Mouse (Mus musculus) lung, adult 2 months (tissue): ENCODE data around the gene Adamts2. TPM values are rescaled to one million over a fixed set of nuclear protein-coding genes. Genes with fewer than 3 reads are reported as not detected.

Experiments
- DNase-seq: peaks from one replicate; pipeline ENCODE4 v3.0.0; 2022
- H3K4me1 ChIP-seq: fragments of 200-500 bp; 2 replicates; pipeline ENCODE4 v1.6.1; 2011; ENCODE audit warnings: low read length; ENCODE audit not compliant: control insufficient read depth, insufficient read depth
- H3K4me3 ChIP-seq: fragments of 200-500 bp; replicated peaks from 2 replicates; pipeline ENCODE3; 2011; ENCODE audit warnings: low read depth, mild to moderate bottlenecking, control low read depth, low read length; ENCODE audit errors: extremely low read depth
- CTCF ChIP-seq: fragments of 200-500 bp; IDR thresholded peaks from 2 replicates; pipeline ENCODE4 v1.5.1; 2011; ENCODE audit warnings: mild to moderate bottlenecking, low read length, control low read depth; ENCODE audit not compliant: insufficient read depth
- POLR2A ChIP-seq: fragments of 200-500 bp; IDR thresholded peaks from 2 replicates; pipeline ENCODE4 v1.6.1; 2011; ENCODE audit warnings: low read depth, mild to moderate bottlenecking, control low read depth, low read length, borderline replicate concordance; ENCODE audit errors: extremely low read depth
- WGBS: fragments of 180-500 bp; shearing (Covaris S2); methylation state at CpG from one replicate; pipeline ENCODE4 v1.1.7; 2018; 5-methylcytosine and 5-hydroxymethylcytosine counted together
- polyA plus RNA-seq: library from polyadenylated mRNA; depleted of rRNA; stranded (reverse); fragments of >200 nt; gene quantifications from 2 replicates; pipeline ENCODE4 v1.2.3, GENCODE M21; 2012

Adamts2 gene
- polyA plus RNA-seq, 1 experiment: 27.4 TPM

DNA sequence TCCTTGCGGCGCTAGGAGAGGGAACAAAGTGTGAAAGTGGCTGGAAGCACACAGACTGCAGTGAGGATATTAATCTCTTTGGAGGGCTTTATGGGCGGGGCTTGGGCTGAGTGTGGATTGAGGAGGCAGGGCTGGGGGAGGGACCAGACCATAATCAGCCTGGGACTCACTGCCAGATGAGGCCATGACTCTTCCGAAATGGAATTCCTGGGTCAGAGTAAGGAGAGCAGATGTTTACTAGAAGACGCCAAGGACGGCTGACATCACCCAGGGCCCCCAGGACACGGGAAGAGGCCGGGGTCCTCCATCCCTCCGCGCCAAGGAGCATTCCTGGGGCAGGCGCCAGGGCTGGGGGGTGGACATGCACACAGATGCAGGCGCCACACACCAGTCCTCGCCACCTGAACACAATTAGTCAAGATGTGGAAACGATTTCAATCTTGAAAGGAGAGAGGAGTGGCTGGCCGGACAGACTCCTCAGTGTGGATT lies 20.4 kb downstream of the Adamts2 start:
- DNase-seq: no peak
- Histone ChIP-seq H3K4me3 (no peak overlapping the region), H3K4me1 (no peaks in the 10 kb centered on the region)
- 23% methylated on average over 15 of the region's 15 CpGs for WGBS
- TF ChIP-seq CTCF (no peak), POLR2A (no peak)

DNA sequence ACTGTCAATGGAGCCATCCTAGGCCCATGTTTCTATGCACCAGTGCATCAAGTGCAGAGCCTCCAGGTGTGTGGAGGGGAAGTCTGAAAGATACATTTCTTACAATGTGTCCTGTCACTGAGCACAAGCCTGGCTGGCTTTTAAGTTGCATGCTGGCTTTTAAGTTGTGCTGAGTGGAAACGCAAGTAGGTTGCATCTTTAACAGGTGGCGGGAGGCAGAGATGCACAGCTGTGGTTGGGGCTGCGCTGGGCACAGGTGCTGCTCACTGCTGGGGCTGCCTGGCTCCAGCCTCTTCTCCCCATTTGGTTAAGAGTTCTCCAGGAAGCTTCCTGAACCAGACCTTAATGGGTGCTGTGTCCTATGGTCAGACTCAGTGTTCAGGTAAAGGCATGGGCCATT lies 21.9 kb downstream of the Adamts2 start:
- WGBS: 85% methylated on average over 3 of the region's 3 CpGs
- no peak for TF ChIP-seq CTCF
- TF ChIP-seq POLR2A: no peak
- DNase-seq: no peak
- Histone ChIP-seq H3K4me3 (no peak overlapping the region), H3K4me1 (no peaks in the 10 kb centered on the region)

DNA sequence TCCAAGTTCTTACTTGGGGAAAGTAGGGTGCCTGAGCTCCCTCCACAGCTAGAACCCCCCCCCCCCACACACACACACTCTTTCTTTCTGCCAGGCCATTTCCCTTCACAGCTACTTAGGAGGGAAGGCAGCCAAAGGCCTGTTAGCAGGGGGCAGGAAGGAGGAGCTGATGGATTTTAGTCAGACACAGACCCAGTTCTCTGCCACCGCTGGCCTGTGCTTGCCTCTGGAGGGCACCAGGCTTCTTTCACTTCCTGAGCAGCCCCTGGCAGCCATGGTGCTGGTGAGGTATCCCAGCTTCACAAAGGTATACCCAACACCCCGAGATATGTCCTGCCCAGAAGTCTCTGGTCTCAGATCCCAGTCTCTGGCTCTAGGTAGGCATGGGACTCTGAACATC lies 22.4 kb downstream of the Adamts2 start:
- TF ChIP-seq CTCF (peak; percentile 12; the same call in 1 of the 2 replicates), POLR2A (no peak)
- no peak for DNase-seq
- H3K4me3 ChIP-seq: no peak overlapping the region
- 34% methylated on average over 2 of the region's 2 CpGs for WGBS
- H3K4me1 ChIP-seq: no peaks in the 10 kb centered on the region

DNA sequence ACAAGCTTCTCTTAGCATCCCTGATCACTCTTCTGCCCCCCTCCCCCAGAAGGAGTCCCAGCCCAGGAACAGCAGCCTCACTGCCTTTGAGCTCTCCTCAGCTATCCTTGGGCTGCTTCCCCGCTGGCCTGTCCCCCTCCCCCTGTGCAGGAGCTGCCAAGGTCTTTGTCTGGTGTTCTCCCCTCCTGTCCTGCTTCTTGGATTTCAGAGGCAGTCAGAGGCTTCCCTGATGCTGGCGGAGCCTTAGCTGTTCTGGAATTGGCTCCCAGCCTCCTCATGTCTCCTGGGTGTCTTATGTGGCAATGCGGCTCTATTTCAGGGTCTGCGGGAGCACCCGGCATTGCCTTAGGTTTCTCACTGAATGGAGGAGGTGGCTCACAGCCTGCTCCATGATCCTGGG lies 22.8 kb downstream of the Adamts2 start:
- Histone ChIP-seq H3K4me1 (no peaks in the 10 kb centered on the region), H3K4me3 (no peak overlapping the region)
- TF ChIP-seq POLR2A (no peak), CTCF (no peak)
- DNase-seq: no peak
- 64% methylated on average over 5 of the region's 5 CpGs for WGBS

DNA sequence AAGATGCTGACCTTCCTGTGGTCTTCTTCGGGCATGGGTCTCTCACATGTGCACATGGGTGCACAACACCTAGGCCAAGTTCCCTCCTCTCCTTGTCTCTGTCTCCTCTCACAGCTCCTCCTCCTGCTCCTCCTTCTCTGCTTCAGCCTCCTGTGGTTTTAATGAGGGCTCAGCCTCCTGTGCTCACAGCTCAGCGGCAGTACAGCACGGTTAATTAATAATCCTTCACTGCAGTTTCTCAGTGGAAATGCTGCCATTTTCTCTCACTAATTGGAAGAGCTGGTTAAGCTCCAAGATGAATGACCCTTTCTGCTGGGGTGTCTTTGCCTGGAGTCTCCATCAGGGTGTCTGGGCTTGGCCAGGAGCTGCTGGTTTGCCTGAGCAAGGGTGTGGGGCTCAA lies 27.0 kb downstream of the Adamts2 start:
- no peak overlapping the region for H3K4me3 ChIP-seq
- 46% methylated on average over 3 of the region's 3 CpGs for WGBS
- TF ChIP-seq CTCF (no peak), POLR2A (no peak)
- DNase-seq: no peak
- H3K4me1 ChIP-seq: no peaks in the 10 kb centered on the region

DNA sequence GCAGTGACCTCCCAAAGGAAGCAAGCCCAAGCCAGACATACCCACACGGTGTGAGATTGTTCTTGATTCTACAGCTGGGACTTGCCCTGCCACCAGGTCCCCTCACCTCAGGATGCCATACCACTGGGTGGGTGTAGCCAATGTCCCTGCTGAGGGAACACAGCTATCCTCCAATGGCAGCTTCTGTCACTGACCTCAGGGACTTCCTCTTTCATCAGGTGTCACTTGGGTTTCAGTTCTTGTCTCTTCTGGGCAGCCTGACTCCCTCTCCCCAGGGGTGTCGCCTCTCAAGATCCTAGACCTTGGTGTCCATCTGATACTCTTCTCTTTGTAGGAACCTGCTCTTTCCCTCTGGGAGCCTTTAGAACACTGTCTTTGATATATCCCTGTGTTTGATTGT lies 28.6 kb downstream of the Adamts2 start:
- TF ChIP-seq POLR2A (no peak), CTCF (no peak)
- WGBS: 65% methylated on average over 2 of the region's 2 CpGs
- no peak overlapping the region for H3K4me3 ChIP-seq
- no peak for DNase-seq
- H3K4me1 ChIP-seq: no peaks in the 10 kb centered on the region

DNA sequence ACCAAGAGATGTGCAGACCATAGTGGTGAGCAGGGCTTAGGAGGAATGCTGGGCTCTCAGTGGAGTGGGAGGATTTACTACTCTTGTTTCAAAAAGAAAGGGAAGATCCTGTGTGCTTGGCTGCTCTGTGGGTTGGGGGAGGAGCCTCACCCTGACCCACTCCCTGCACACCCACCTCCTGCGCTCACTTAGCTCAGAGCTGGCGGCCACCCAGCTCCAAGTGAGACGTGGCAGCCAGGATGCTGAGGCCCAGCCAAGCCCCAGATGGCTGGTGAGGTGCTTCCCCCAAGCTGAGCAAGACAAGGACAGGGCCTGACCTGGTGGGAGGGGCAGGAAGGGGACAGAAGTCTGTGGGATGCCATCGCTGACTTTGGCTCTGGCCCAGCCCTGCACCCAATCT lies 30.4 kb downstream of the Adamts2 start:
- Histone ChIP-seq H3K4me1 (no peaks in the 10 kb centered on the region), H3K4me3 (no peak overlapping the region)
- no peak for TF ChIP-seq CTCF
- TF ChIP-seq POLR2A: no peak
- DNase-seq: peak; percentile 23
- 11% methylated on average over 4 of the region's 4 CpGs for WGBS

DNA sequence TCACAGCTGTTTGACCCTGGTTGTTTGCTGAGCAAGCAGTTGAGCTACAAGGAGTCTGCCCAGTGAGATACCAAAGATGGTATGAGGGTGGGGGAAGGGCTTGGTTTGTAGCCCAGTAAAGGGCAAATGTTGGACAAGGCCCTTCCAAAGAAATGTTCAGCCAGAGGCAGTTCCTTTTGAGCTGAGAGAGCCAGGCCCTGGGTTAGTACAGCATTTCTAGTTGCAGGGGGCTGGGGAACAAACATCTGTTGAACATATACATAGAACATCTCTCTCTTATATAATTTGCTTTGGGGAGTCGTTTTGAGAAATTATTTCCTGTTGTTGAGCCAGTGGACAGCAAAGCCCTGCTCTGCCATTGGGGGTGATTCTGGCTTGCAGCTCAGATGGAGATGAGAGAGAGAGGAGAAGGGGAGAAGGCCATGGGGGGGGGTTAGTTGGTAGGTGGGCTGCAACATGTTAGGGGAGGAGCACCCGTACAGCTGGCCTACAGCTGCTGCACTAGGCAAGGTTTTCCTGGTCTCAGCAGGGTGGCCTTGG lies 33.2 kb downstream of the Adamts2 start:
- DNase-seq: no peak
- 40% methylated on average over 2 of the region's 2 CpGs for WGBS
- TF ChIP-seq POLR2A: no peak
- no peak for TF ChIP-seq CTCF
- Histone ChIP-seq H3K4me1 (no peaks in the 10 kb centered on the region), H3K4me3 (no peak overlapping the region)

DNA sequence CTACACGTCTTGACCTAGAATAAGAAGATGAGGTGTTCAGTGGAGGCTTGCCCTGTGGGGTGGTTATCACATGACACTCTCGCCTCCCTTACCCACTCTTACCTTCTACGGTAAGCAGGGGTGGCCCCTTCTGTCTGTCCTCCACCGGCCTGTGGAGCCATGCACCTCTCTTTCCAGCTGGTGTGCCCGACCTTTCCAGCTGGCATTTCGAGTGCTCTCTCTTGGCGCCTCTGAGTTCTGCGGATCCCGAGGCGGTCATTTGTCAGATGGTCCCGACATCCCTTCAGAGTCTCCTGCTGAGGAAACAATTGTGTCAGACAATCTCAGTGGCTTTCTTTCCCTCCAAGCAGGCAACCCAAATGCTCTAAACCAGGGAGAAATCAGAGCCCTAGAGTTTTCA lies 35.1 kb downstream of the Adamts2 start:
- no peaks in the 10 kb centered on the region for H3K4me1 ChIP-seq
- 83% methylated on average over 11 of the region's 11 CpGs for WGBS
- H3K4me3 ChIP-seq: no peak overlapping the region
- TF ChIP-seq CTCF (no peak), POLR2A (no peak)
- no peak for DNase-seq

DNA sequence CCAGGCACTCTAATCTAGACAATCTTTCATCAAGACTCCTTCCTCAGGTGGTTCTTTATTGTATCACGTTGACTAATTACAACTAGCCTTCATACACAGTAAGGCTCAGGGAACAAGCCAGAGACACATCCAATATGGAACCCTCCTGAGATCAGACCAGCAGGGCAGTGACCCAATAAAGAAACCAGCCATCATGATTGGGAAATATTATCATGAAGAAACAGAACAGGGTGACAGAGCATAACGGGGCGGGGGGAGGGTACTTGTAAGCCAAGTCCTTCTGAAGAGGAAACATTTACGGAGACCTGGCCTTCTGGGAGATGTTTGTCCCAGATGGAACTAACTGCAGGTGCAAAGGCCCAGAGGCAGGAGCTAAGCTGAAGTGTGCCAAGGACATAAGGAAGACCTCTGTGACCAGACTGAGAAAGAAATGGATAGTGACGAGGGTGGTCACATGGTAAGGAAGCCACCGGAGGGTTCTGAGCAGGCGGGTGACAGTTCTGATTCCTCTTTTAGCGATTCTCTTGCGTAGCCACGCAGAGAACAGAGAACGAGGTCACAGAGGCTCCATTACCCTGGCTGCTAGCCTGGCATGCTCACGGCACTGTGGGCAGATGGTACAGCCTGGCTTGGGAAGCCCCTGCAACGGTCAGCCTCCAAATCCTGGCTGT lies 36.4 kb downstream of the Adamts2 start:
- no peak for DNase-seq
- Histone ChIP-seq H3K4me1 (no peaks in the 10 kb centered on the region), H3K4me3 (no peak overlapping the region)
- TF ChIP-seq POLR2A (no peak), CTCF (no peak)
- WGBS: 81% methylated on average over 13 of the region's 13 CpGs
